Mouse (Mus musculus) liver, embryonic 14.5 days (tissue): Measurements from ENCODE around the gene Syne2.

Experiments used
- CTCF ChIP-seq: IDR thresholded peaks from 2 replicates; pipeline ENCODE4 v1.5.1; 2016; ENCODE audit warnings: antibody characterized with exemption, low read depth, control low read depth
- EP300 ChIP-seq: IDR thresholded peaks from 2 replicates; pipeline ENCODE4 v1.6.1; 2016; ENCODE audit warnings: antibody characterized with exemption, low read depth

DNA sequence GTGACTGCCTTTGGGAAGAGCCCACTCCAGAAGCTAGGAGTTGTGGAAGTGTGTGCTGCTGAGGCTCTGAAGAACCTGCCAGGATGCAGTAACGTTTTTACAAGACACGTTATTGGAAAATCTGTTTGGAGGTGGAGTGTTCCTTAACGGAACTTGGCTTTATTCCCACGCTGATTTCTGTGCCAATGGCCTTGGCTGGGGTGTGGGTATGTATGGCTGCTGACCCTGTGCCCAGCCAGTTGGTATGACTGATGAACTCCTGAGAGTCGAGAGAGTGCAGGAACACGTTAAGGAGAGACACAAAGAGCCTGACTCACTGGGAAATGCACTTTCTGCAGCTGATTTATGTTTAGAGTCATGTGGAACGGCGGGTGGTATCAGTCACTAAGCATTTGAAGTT lies 200.7 kb downstream of the Syne2 start:
- no peak for TF ChIP-seq EP300
- no peak for TF ChIP-seq CTCF
